Mouse (Mus musculus): ENCODE results near the gene Gm12789.
"Not testable (repeated sequence)": the region's sequence is repeated elsewhere in the genome, so short reads cannot be mapped to it uniquely, and the experiment has no call there.

Gene Gm12789

GRCm38 (mm10) chr4:101986326-101986725 is at the start of gene Gm12789:
Gm12789 (plus strand) TSS chr4:101986626.
- not testable (repeated sequence) for DNase-seq

- not testable (repeated sequence) for DNase-seq
Measured at GRCm38 (mm10) chr4:101940107-101940506, 46.3 kb upstream of the Gm12789 start, which contains the start of gene Gm12794. Gm12794 (plus strand) TSS chr4:101940407.

GRCm38 (mm10) chr4:101980949-101981348 is 5.5 kb upstream of the Gm12789 start, which contains the start of gene Gm12790:
Gm12790 (minus strand) TSS chr4:101981049.
- DNase-seq = not testable (repeated sequence)

- no peak for DNase-seq
Measured at GRCm38 (mm10) chr4:101985678-101986077, 748 bp upstream of the Gm12789 start.

- no peak for DNase-seq
Measured at GRCm38 (mm10) chr4:101997426-101997825, 11.0 kb downstream of the Gm12789 start.

GRCm38 (mm10) chr4:101998267-101998922 is 12.0 kb downstream of the Gm12789 start:
- DNase-seq = peak; percentile 48

GRCm38 (mm10) chr4:102026619-102027018 is 40.2 kb downstream of the Gm12789 start:
- DNase-seq = no peak
